Mouse (Mus musculus): ENCODE measurements around the gene Klk1.

Klk1 gene

GRCm38 (mm10) chr7:44250732-44251275 is 25.6 kb downstream of the Klk1 start:
- in situ Hi-C loops (cut with MboI; ENCODE audit: unreplicated experiment in 2 of 2), result loop anchor here in 1 of 2 experiments (25.0 kb wide), 1 partner anchor 711 kb away; the partner anchor contains the start of gene Cpt1c

GRCm38 (mm10) chr7:44253023-44253616 is 28.0 kb downstream of the Klk1 start:
- in situ Hi-C loops (cut with MboI; ENCODE audit: unreplicated experiment in 2 of 2), result loop anchor here in 1 of 2 experiments (25.0 kb wide), 1 partner anchor 709 kb away; the partner anchor contains the start of gene Cpt1c

GRCm38 (mm10) chr7:44254930-44255329 is 29.8 kb downstream of the Klk1 start:
- in situ Hi-C loops (cut with MboI; ENCODE audit: unreplicated experiment in 2 of 2), result loop anchor here in 1 of 2 experiments (25.0 kb wide), 1 partner anchor 707 kb away; the partner anchor contains the start of gene Cpt1c

GRCm38 (mm10) chr7:44257278-44257677 is 32.1 kb downstream of the Klk1 start, which contains the start of gene Acp4:
Gene Acp4 (minus strand): TSS chr7:44257378.
- in situ Hi-C loops (cut with MboI; ENCODE audit: unreplicated experiment in 2 of 2), result loop anchor here in 1 of 2 experiments (25.0 kb wide), 1 partner anchor 705 kb away; the partner anchor contains the start of gene Cpt1c

- in situ Hi-C loops (cut with MboI; ENCODE audit: unreplicated experiment in 2 of 2), result loop anchor here (5.0 to 25.0 kb wide), 7 partner anchors 87 to 702 kb away; partner anchors contain the start of gene Cpt1c (in 1 of the 2)
These were observed 35.2 kb downstream of the Klk1 start for GRCm38 (mm10) chr7:44260410-44260809.

- in situ Hi-C loops (cut with MboI; ENCODE audit: unreplicated experiment in 2 of 2), result loop anchor here (5.0 to 25.0 kb wide), 7 partner anchors 86 to 701 kb away; partner anchors contain the start of gene Cpt1c (in 1 of the 2)
These were observed 36.0 kb downstream of the Klk1 start, which contains the start of gene Gm15517 for GRCm38 (mm10) chr7:44261147-44261546. Gene Gm15517 (plus strand): TSS chr7:44261447.

GRCm38 (mm10) chr7:44262791-44263643 is 37.9 kb downstream of the Klk1 start:
- in situ Hi-C loops (cut with MboI; ENCODE audit: unreplicated experiment in 2 of 2), result loop anchor here (5.0 to 25.0 kb wide), 7 partner anchors 84 to 699 kb away; partner anchors contain the start of gene Cpt1c (in 1 of the 2)

GRCm38 (mm10) chr7:44268117-44268516 is 43.0 kb downstream of the Klk1 start:
- in situ Hi-C loops (cut with MboI; ENCODE audit: unreplicated experiment in 2 of 2), result loop anchor here in 1 of 2 experiments (10.0 to 25.0 kb wide), 2 partner anchors 297 to 694 kb away; partner anchors contain the start of gene Cpt1c

- in situ Hi-C loops (cut with MboI; ENCODE audit: unreplicated experiment in 2 of 2), result loop anchor here in 1 of 2 experiments (10.0 to 25.0 kb wide), 2 partner anchors 295 to 693 kb away; partner anchors contain the start of gene Cpt1c
These were observed 44.2 kb downstream of the Klk1 start for GRCm38 (mm10) chr7:44269397-44269796.

GRCm38 (mm10) chr7:44271309-44271708 is 46.1 kb downstream of the Klk1 start:
- in situ Hi-C loops (cut with MboI; ENCODE audit: unreplicated experiment in 2 of 2), result loop anchor here in 1 of 2 experiments (25.0 kb wide), 1 partner anchor 691 kb away; the partner anchor contains the start of gene Cpt1c

GRCm38 (mm10) chr7:44272546-44272945 is 47.4 kb downstream of the Klk1 start:
- in situ Hi-C loops (cut with MboI; ENCODE audit: unreplicated experiment in 2 of 2), result loop anchor here in 1 of 2 experiments (25.0 kb wide), 1 partner anchor 690 kb away; the partner anchor contains the start of gene Cpt1c

- in situ Hi-C loops (cut with MboI; ENCODE audit: unreplicated experiment in 2 of 2), result loop anchor here in 1 of 2 experiments (25.0 kb wide), 1 partner anchor 689 kb away; the partner anchor contains the start of gene Cpt1c
These were observed 48.3 kb downstream of the Klk1 start for GRCm38 (mm10) chr7:44273446-44273845.

- in situ Hi-C loops (cut with MboI; ENCODE audit: unreplicated experiment in 2 of 2), result loop anchor here in 1 of 2 experiments (25.0 kb wide), 1 partner anchor 688 kb away; the partner anchor contains the start of gene Cpt1c
These were observed 48.9 kb downstream of the Klk1 start for GRCm38 (mm10) chr7:44274096-44274495.

GRCm38 (mm10) chr7:44275546-44275945 is 50.4 kb downstream of the Klk1 start:
- in situ Hi-C loops (cut with MboI; ENCODE audit: unreplicated experiment in 2 of 2), result no loop called here

GRCm38 (mm10) chr7:44276461-44277249 is 51.5 kb downstream of the Klk1 start:
- in situ Hi-C loops (cut with MboI; ENCODE audit: unreplicated experiment in 2 of 2), result no loop called here

- in situ Hi-C loops (cut with MboI; ENCODE audit: unreplicated experiment in 2 of 2), result no loop called here
These were observed 52.1 kb downstream of the Klk1 start for GRCm38 (mm10) chr7:44277250-44277622.

Measured in v-Abl transformed pro-B cells (cell line).